Mouse (Mus musculus) C2C12 (cell line): ENCODE measurements around the gene Hsd17b2.

Experiments used
- CEBPB ChIP-seq: IDR thresholded peaks from one replicate; pipeline ENCODE4 v1.6.1; 2011; ENCODE audit warnings: low read depth, mild to moderate bottlenecking, control low read depth, moderate library complexity
- CTCF ChIP-seq: IDR thresholded peaks from one replicate; pipeline ENCODE4 v1.5.1; 2011; ENCODE audit not compliant: control insufficient read depth, insufficient read depth, insufficient read length
- MAX ChIP-seq: IDR thresholded peaks from one replicate; pipeline ENCODE4 v1.6.1; 2011; ENCODE audit warnings: mild to moderate bottlenecking, control low read depth
- MYOG ChIP-seq: IDR thresholded peaks from one replicate; pipeline ENCODE4 v1.6.1; 2011; ENCODE audit not compliant: control insufficient read depth, insufficient read length; ENCODE audit errors: extremely low read depth
- USF1 ChIP-seq: IDR thresholded peaks from one replicate; pipeline ENCODE4 v1.6.1; 2011; ENCODE audit warnings: low read depth, mild to moderate bottlenecking, control low read depth, moderate library complexity

- TF ChIP-seq CTCF = no peak
- no peak for TF ChIP-seq CEBPB
- no peak for TF ChIP-seq MYOG
- no peak for TF ChIP-seq MAX
- no peak for TF ChIP-seq USF1
Measured at GRCm38 (mm10) chr8:117746651-117747050, 44.9 kb downstream of the Hsd17b2 start.
